Mouse (Mus musculus): ENCODE data around the gene Hist1h4h. TPM values are rescaled to one million over a fixed set of nuclear protein-coding genes. Genes with fewer than 3 reads are reported as not detected.

Hist1h4h gene
- polyA plus RNA-seq, 1 experiment from 2014 or later = 5.1 TPM

GRCm38 (mm10) chr13:23517603-23518294, 13.1 kb upstream of the Hist1h4h start:
- Histone ChIP-seq H3K4me1 (ENCODE audit: control insufficient read depth, insufficient read depth, low read length) (no peaks in the 10 kb centered on the region), H3K4me3 (ENCODE audit: low read depth, low read length) (peak overlapping the region; percentile 59), H3K36me3 (ENCODE audit: control insufficient read depth, insufficient read depth, low read length) (no peaks in the 10 kb centered on the region), H3K27ac (replicated peaks; ENCODE audit: low read depth, low read length) (peak overlapping the region; percentile 81), H3K9me3 (ENCODE audit: control insufficient read depth, low read length) (no peaks in the 10 kb centered on the region), H3K4me2 (ENCODE audit: low read depth, low read length) (peak overlapping the region; percentile 95), H3K9ac (ENCODE audit: low read depth, low read length) (peak overlapping the region; percentile 62), H3K27me3 (replicated peaks; ENCODE audit: control insufficient read depth, insufficient read depth, low read length) (no peaks in the 10 kb centered on the region)
- WGBS = under 1% methylated on average over 27 of the region's 27 CpGs
- DNase-seq (ENCODE audit: low spot score) (peak; percentile 89), ATAC-seq (ENCODE audit: low read depth) (peak; percentile 91)

- peak overlapping the region; percentile 59 for H3K4me3 ChIP-seq (ENCODE audit: low read depth, low read length)
- peak overlapping the region; percentile 95 for H3K4me2 ChIP-seq (ENCODE audit: low read depth, low read length)
- no peaks in the 10 kb centered on the region for H3K4me1 ChIP-seq (ENCODE audit: control insufficient read depth, insufficient read depth, low read length)
- under 1% methylated on average over 6 of the region's 6 CpGs for WGBS
- ATAC-seq (ENCODE audit: low read depth) (no peak), DNase-seq (ENCODE audit: low spot score) (no peak)
- no peak overlapping the region for H3K27ac ChIP-seq (replicated peaks; ENCODE audit: low read depth, low read length)
- H3K9ac ChIP-seq (ENCODE audit: low read depth, low read length) = no peak overlapping the region
- no peaks in the 10 kb centered on the region for H3K9me3 ChIP-seq (ENCODE audit: control insufficient read depth, low read length)
- H3K27me3 ChIP-seq (replicated peaks; ENCODE audit: control insufficient read depth, insufficient read depth, low read length) = no peaks in the 10 kb centered on the region
- H3K36me3 ChIP-seq (ENCODE audit: control insufficient read depth, insufficient read depth, low read length) = no peaks in the 10 kb centered on the region
These were observed 12.6 kb upstream of the Hist1h4h start for GRCm38 (mm10) chr13:23518295-23518603.

- WGBS = under 1% methylated on average over 6 of the region's 6 CpGs
- peak; percentile 89 for DNase-seq (ENCODE audit: low spot score)
- Histone ChIP-seq H3K4me1 (ENCODE audit: control insufficient read depth, insufficient read depth, low read length) (no peaks in the 10 kb centered on the region), H3K36me3 (ENCODE audit: control insufficient read depth, insufficient read depth, low read length) (no peaks in the 10 kb centered on the region), H3K9me3 (ENCODE audit: control insufficient read depth, low read length) (no peaks in the 10 kb centered on the region), H3K9ac (ENCODE audit: low read depth, low read length) (peak overlapping the region; percentile 37; the same call in 1 of the 2 replicates), H3K27me3 (replicated peaks; ENCODE audit: control insufficient read depth, insufficient read depth, low read length) (no peaks in the 10 kb centered on the region), H3K27ac (replicated peaks; ENCODE audit: low read depth, low read length) (peak overlapping the region; percentile 77), H3K4me2 (ENCODE audit: low read depth, low read length) (peak overlapping the region; percentile 95), H3K4me3 (ENCODE audit: low read depth, low read length) (peak overlapping the region; percentile 59)
- ATAC-seq (ENCODE audit: low read depth) = 0 out of 2 replicates have a peak, but pooled peaks have one; percentile 32
These were observed 12.0 kb upstream of the Hist1h4h start for GRCm38 (mm10) chr13:23518885-23519284.

GRCm38 (mm10) chr13:23519416-23519815, 11.4 kb upstream of the Hist1h4h start:
- H3K4me3 ChIP-seq (ENCODE audit: low read depth, low read length) = peak overlapping the region; percentile 59
- peak overlapping the region; percentile 37; the same call in 1 of the 2 replicates for H3K9ac ChIP-seq (ENCODE audit: low read depth, low read length)
- no peaks in the 10 kb centered on the region for H3K9me3 ChIP-seq (ENCODE audit: control insufficient read depth, low read length)
- ATAC-seq (ENCODE audit: low read depth) (peak; percentile 63), DNase-seq (ENCODE audit: low spot score) (peak; percentile 89)
- under 1% methylated on average over 10 of the region's 10 CpGs for WGBS
- H3K4me2 ChIP-seq (ENCODE audit: low read depth, low read length) = peak overlapping the region; percentile 95
- H3K27me3 ChIP-seq (replicated peaks; ENCODE audit: control insufficient read depth, insufficient read depth, low read length) = no peaks in the 10 kb centered on the region
- no peaks in the 10 kb centered on the region for H3K36me3 ChIP-seq (ENCODE audit: control insufficient read depth, insufficient read depth, low read length)
- peak overlapping the region; percentile 77 for H3K27ac ChIP-seq (replicated peaks; ENCODE audit: low read depth, low read length)
- no peaks in the 10 kb centered on the region for H3K4me1 ChIP-seq (ENCODE audit: control insufficient read depth, insufficient read depth, low read length)

- peak overlapping the region; percentile 44 for H3K4me2 ChIP-seq (ENCODE audit: low read depth, low read length)
- H3K27ac ChIP-seq (replicated peaks; ENCODE audit: low read depth, low read length) = no peak overlapping the region
- ATAC-seq (ENCODE audit: low read depth) (no peak), DNase-seq (ENCODE audit: low spot score) (peak; percentile 85)
- H3K4me1 ChIP-seq (ENCODE audit: control insufficient read depth, insufficient read depth, low read length) = no peaks in the 10 kb centered on the region
- no peak overlapping the region for H3K9ac ChIP-seq (ENCODE audit: low read depth, low read length)
- H3K27me3 ChIP-seq (replicated peaks; ENCODE audit: control insufficient read depth, insufficient read depth, low read length) = no peaks in the 10 kb centered on the region
- no peaks in the 10 kb centered on the region for H3K36me3 ChIP-seq (ENCODE audit: control insufficient read depth, insufficient read depth, low read length)
- no peaks in the 10 kb centered on the region for H3K9me3 ChIP-seq (ENCODE audit: control insufficient read depth, low read length)
- H3K4me3 ChIP-seq (ENCODE audit: low read depth, low read length) = peak overlapping the region; percentile 18
- under 1% methylated on average over 14 of the region's 14 CpGs for WGBS
These were observed 9.1 kb upstream of the Hist1h4h start for GRCm38 (mm10) chr13:23521703-23522102.

- Histone ChIP-seq H3K9me3 (ENCODE audit: control insufficient read depth, low read length) (no peaks in the 10 kb centered on the region), H3K4me2 (ENCODE audit: low read depth, low read length) (no peak overlapping the region), H3K4me3 (ENCODE audit: low read depth, low read length) (no peak overlapping the region), H3K9ac (ENCODE audit: low read depth, low read length) (no peak overlapping the region), H3K27me3 (replicated peaks; ENCODE audit: control insufficient read depth, insufficient read depth, low read length) (no peaks in the 10 kb centered on the region), H3K36me3 (ENCODE audit: control insufficient read depth, insufficient read depth, low read length) (no peaks in the 10 kb centered on the region), H3K4me1 (ENCODE audit: control insufficient read depth, insufficient read depth, low read length) (peaks cover 5% of the 10 kb centered on the region; the same call in 1 of the 2 replicates), H3K27ac (replicated peaks; ENCODE audit: low read depth, low read length) (no peak overlapping the region)
- ATAC-seq (ENCODE audit: low read depth) = no peak
- no peak for DNase-seq (ENCODE audit: low spot score)
- WGBS = 55% methylated on average over 5 of the region's 5 CpGs
These were observed 6.9 kb upstream of the Hist1h4h start for GRCm38 (mm10) chr13:23523976-23524375.

- H3K4me2 ChIP-seq (ENCODE audit: low read depth, low read length) = no peak overlapping the region
- no peak overlapping the region for H3K9ac ChIP-seq (ENCODE audit: low read depth, low read length)
- no peak for ATAC-seq (ENCODE audit: low read depth)
- H3K4me3 ChIP-seq (ENCODE audit: low read depth, low read length) = no peak overlapping the region
- H3K36me3 ChIP-seq (ENCODE audit: control insufficient read depth, insufficient read depth, low read length) = no peaks in the 10 kb centered on the region
- 12% methylated on average over 5 of the region's 5 CpGs for WGBS
- peak; percentile 86 for DNase-seq (ENCODE audit: low spot score)
- H3K9me3 ChIP-seq (ENCODE audit: control insufficient read depth, low read length) = no peaks in the 10 kb centered on the region
- H3K27me3 ChIP-seq (replicated peaks; ENCODE audit: control insufficient read depth, insufficient read depth, low read length) = no peaks in the 10 kb centered on the region
- H3K4me1 ChIP-seq (ENCODE audit: control insufficient read depth, insufficient read depth, low read length) = peaks cover 7% of the 10 kb centered on the region; the same call in 1 of the 2 replicates
- H3K27ac ChIP-seq (replicated peaks; ENCODE audit: low read depth, low read length) = no peak overlapping the region
These were observed 6.2 kb upstream of the Hist1h4h start for GRCm38 (mm10) chr13:23524654-23525053.

- H3K27ac ChIP-seq (replicated peaks; ENCODE audit: low read depth, low read length) = no peak overlapping the region
- H3K4me3 ChIP-seq (ENCODE audit: low read depth, low read length) = peak overlapping the region; percentile 41
- H3K4me2 ChIP-seq (ENCODE audit: low read depth, low read length) = peak overlapping the region; percentile 55
- peak overlapping the region; percentile 38; the same call in 1 of the 2 replicates for H3K9ac ChIP-seq (ENCODE audit: low read depth, low read length)
- peaks cover 7% of the 10 kb centered on the region; the same call in 1 of the 2 replicates for H3K4me1 ChIP-seq (ENCODE audit: control insufficient read depth, insufficient read depth, low read length)
- no peaks in the 10 kb centered on the region for H3K36me3 ChIP-seq (ENCODE audit: control insufficient read depth, insufficient read depth, low read length)
- 2% methylated on average over 10 of the region's 10 CpGs for WGBS
- no peak for DNase-seq (ENCODE audit: low spot score)
- H3K9me3 ChIP-seq (ENCODE audit: control insufficient read depth, low read length) = no peaks in the 10 kb centered on the region
- ATAC-seq (ENCODE audit: low read depth) = no peak
- no peaks in the 10 kb centered on the region for H3K27me3 ChIP-seq (replicated peaks; ENCODE audit: control insufficient read depth, insufficient read depth, low read length)
These were observed 4.9 kb upstream of the Hist1h4h start for GRCm38 (mm10) chr13:23525901-23526300.

GRCm38 (mm10) chr13:23526312-23526711, 4.5 kb upstream of the Hist1h4h start:
- Histone ChIP-seq H3K9me3 (ENCODE audit: control insufficient read depth, low read length) (no peaks in the 10 kb centered on the region), H3K27ac (replicated peaks; ENCODE audit: low read depth, low read length) (peak overlapping the region; percentile 66; the same call in 1 of the 2 replicates), H3K27me3 (replicated peaks; ENCODE audit: control insufficient read depth, insufficient read depth, low read length) (no peaks in the 10 kb centered on the region), H3K4me1 (ENCODE audit: control insufficient read depth, insufficient read depth, low read length) (peaks cover 7% of the 10 kb centered on the region; the same call in 1 of the 2 replicates), H3K36me3 (ENCODE audit: control insufficient read depth, insufficient read depth, low read length) (no peaks in the 10 kb centered on the region), H3K4me2 (ENCODE audit: low read depth, low read length) (peak overlapping the region; percentile 55), H3K9ac (ENCODE audit: low read depth, low read length) (peak overlapping the region; percentile 52), H3K4me3 (ENCODE audit: low read depth, low read length) (peak overlapping the region; percentile 41)
- ATAC-seq (ENCODE audit: low read depth) (peak; percentile 53; the same call in 1 of the 2 replicates), DNase-seq (ENCODE audit: low spot score) (peak; percentile 94)
- under 1% methylated on average over 17 of the region's 17 CpGs for WGBS
